In genomic region chr2:78530535-78530934, GRCm38 (mm10) we compare ENCODE assay signal across 22 mouse cellular contexts.
"Had no signal": no experiment of that assay in that cellular context is flagged by ENCODE, and none has a peak within 500 bp of the region (broad histone marks: within the 10 kb centered on the region; RNA-seq: fewer than 3 reads in every experiment).

No protein-coding gene starts in this region.

- H3K4me1 ChIP-seq: intestine, embryonic 15.5 days; limb, embryonic 12.5 days; limb, embryonic 15.5 days; lung, embryonic 15.5 days; midbrain, embryonic 12.5 days; midbrain, embryonic 15.5 days; neural tube, embryonic 13.5 days; stomach, embryonic 15.5 days had no signal

- H3K9ac ChIP-seq: intestine, embryonic 15.5 days; limb, embryonic 12.5 days; limb, embryonic 15.5 days; lung, embryonic 15.5 days; midbrain, embryonic 12.5 days; midbrain, embryonic 15.5 days; neural tube, embryonic 13.5 days; stomach, embryonic 15.5 days had no signal

- H3K36me3 ChIP-seq: intestine, embryonic 15.5 days; limb, embryonic 12.5 days; limb, embryonic 15.5 days; lung, embryonic 15.5 days; midbrain, embryonic 12.5 days; midbrain, embryonic 15.5 days; neural tube, embryonic 13.5 days; stomach, embryonic 15.5 days had no signal

- DNase-seq: kidney, adult 11 months; kidney, adult 9 months; kidney, postnatal 36 days; layer of hippocampus, postnatal 36 days; left cerebral cortex, postnatal 4 days; lung, adult 18-20 months; lung, postnatal 10 days; lung, postnatal 36 days; retina, postnatal 1 day; right cerebral cortex, postnatal 25 days; spleen, adult 18-20 months; thymus, postnatal 25 days had no signal

- H3K9me3 ChIP-seq: intestine, embryonic 15.5 days; limb, embryonic 12.5 days; limb, embryonic 15.5 days; lung, embryonic 15.5 days; midbrain, embryonic 12.5 days; midbrain, embryonic 15.5 days; neural tube, embryonic 13.5 days; stomach, embryonic 15.5 days had no signal

- H3K4me2 ChIP-seq: intestine, embryonic 15.5 days; limb, embryonic 12.5 days; limb, embryonic 15.5 days; lung, embryonic 15.5 days; midbrain, embryonic 12.5 days; midbrain, embryonic 15.5 days; neural tube, embryonic 13.5 days; stomach, embryonic 15.5 days had no signal

- ATAC-seq: intestine, embryonic 15.5 days; midbrain, embryonic 15.5 days had no signal

- H3K4me3 ChIP-seq: intestine, embryonic 15.5 days; left cerebral cortex, adult 2 months; limb, embryonic 12.5 days; limb, embryonic 15.5 days; lung, embryonic 15.5 days; midbrain, embryonic 12.5 days; midbrain, embryonic 15.5 days; neural tube, embryonic 13.5 days; stomach, embryonic 15.5 days had no signal

- H3K27ac ChIP-seq: intestine, embryonic 15.5 days; kidney, postnatal 0 days; left cerebral cortex, adult 2 months; limb, embryonic 12.5 days; limb, embryonic 15.5 days; lung, embryonic 15.5 days; midbrain, embryonic 12.5 days; midbrain, embryonic 15.5 days; neural tube, embryonic 13.5 days; stomach, embryonic 15.5 days had no signal

- H3K27me3 ChIP-seq: intestine, embryonic 15.5 days; limb, embryonic 12.5 days; limb, embryonic 15.5 days; lung, embryonic 15.5 days; midbrain, embryonic 12.5 days; midbrain, embryonic 15.5 days; neural tube, embryonic 13.5 days; stomach, embryonic 15.5 days had no signal
